Mouse (Mus musculus): ENCODE results near the gene Zfp276.

DNA sequence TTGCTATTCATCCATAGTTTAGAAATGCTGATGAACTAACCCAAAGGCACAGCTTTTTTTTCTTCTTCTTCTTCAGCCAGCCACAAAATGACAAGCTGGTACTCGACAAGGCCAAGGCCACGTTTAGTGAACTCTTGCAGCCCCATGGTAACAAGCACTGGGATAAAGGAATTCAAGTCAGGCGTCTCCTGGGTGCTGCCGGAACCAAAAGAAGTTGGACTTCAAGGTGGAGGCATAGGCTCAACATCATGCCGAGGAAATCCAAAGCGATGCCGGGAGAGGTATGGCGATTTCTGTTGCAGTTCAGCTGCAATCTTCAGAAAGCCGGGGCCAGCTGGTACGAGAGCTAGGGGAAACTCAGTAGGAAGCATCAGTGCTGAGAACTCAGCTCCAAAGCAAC is 14.6 kb upstream of the Zfp276 start:
- no peak for TF ChIP-seq CTCF (IDR thresholded peaks at IDR 0.05; ENCODE audit: low read depth)
- TF ChIP-seq EP300 (IDR thresholded peaks at IDR 0.05; ENCODE audit: low read depth): no peak

Measured in liver, postnatal 0 days (tissue).